Mouse (Mus musculus) cortical plate, adult 2 months (tissue): ENCODE data around the gene Ubac1.

ENCODE experiments used
- CTCF ChIP-seq: fragments of 200-500 bp; IDR thresholded peaks from 2 replicates; pipeline ENCODE4 v1.5.1; 2011; ENCODE audit warnings: mild to moderate bottlenecking, control low read depth, low read length; ENCODE audit not compliant: insufficient read depth; ENCODE audit errors: extremely low read depth
- POLR2A ChIP-seq: fragments of 200-500 bp; IDR thresholded peaks from 2 replicates; pipeline ENCODE4 v1.6.1; 2011; ENCODE audit warnings: mild to moderate bottlenecking, low read length, control low read depth; ENCODE audit not compliant: insufficient read depth; ENCODE audit errors: extremely low read depth

DNA sequence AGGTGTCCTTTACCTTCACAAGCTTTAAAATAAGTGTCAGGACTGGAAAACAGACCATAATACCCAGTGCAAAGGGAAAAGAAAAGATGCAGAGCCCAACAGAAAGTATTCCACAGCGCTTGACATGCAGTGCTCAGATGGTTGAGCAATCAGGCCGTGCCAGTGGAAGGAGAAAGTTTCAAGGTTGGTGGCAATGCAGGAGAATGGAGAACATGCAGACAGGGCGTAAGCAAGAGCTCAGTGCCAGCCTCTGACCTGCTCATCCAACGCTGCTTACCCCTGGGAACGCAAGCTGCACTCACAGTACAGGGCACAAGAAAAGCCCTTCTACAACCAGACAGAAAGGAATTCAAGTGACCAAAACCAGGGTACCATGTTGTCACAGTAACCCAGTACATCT, 20.4 kb downstream of the Ubac1 start:
- no peak for TF ChIP-seq CTCF
- TF ChIP-seq POLR2A: no peak
